Mouse (Mus musculus): ENCODE results near the gene Dpf1.

DNA sequence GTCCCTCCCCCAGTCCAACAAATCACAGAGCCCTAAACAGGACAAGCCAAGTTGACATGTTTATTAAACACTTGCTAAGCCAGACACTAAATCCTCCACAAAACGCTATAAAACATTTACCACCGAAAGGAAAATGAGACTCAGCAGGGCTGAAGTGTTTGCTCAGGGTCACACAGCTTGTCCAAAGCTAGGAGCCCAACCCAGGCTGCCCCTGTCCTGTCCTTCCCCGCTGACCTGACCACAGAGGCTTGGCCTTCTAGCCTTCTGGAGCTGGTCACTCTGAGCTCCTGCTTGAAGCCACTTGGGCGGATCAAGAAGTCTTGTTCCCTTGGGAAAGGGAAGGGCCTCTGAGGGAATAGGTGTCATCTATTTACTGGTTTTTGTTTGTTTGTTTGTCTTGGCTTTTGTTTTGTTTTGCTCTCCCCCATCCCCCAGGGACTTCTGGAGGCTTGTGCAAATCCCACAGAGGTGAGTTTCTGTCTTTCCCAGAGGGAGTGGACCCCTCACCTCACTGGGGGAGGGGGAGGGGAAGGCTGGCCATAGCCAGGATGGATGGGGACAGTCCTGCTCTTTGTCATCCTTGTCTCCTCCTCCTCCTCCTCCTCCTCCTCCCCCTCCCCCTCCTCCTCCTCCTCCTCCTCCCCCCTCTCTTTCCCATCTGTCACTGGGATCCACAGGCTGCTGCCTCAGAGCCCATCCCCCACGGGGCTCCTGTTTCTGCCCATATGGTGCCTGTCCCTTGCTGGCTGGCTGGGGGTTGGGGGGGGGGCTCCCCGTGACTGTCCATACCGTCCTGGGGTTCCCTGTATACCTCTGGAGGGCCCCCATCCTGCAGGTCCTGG, 11.9 kb upstream of the Dpf1 start:
- TF ChIP-seq CTCF (IDR thresholded peaks at IDR 0.05; ENCODE audit: extremely low read depth, insufficient read depth, insufficient read length, insufficient replicate concordance) (no peak), POLR2A (IDR thresholded peaks at IDR 0.05; ENCODE audit: low read depth, low read length) (no peak)

Data from spleen, adult 2 months (tissue).